Comparison of ENCODE assay signal across 8 mouse cellular contexts in the genomic region with DNA sequence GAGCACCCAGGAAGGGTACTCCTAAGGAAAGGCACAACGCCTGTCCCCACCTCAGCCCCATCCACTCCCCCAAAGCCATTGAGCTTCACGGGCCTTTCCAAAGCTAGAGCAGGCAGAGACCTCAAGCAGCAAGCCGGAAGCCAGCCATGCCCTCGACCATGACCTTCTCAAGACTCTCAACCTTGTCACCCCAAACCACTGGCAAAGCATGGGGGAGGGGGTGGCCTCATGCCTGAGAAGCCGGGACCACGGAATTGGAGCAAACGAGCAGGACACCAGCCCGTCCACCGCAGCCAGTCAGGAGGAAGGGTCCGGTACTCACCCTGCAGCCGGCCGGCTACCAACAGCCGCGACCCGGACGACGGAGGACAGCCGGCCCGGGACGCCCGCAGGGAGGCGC. TPM values are rescaled to one million over a fixed set of nuclear protein-coding genes. Genes with fewer than 3 reads are reported as not detected.
DNase-seq lines count a peak whose midpoint lies in the region; ATAC-seq and TF ChIP-seq lines count a peak whose summit lies in the region.

No protein-coding gene starts in this region.

- TF ChIP-seq CTCF in thymus, adult 2 months (IDR thresholded peaks at IDR 0.05; ENCODE audit: borderline replicate concordance, control insufficient read depth, extremely low read depth, insufficient read depth, low read length, poor library complexity): no peak
- no peak for TF ChIP-seq CTCF in heart, postnatal 0 days (IDR thresholded peaks at IDR 0.05; ENCODE audit: low read depth)
- TF ChIP-seq CTCF in olfactory bulb, adult 2 months (IDR thresholded peaks at IDR 0.05; ENCODE audit: insufficient read depth, low read depth, low read length): no peak

- H3K4me2 ChIP-seq in heart, postnatal 0 days (ENCODE audit: low read depth, low read length): peak overlapping the region; percentile 81
- peak overlapping the region; percentile 89 for H3K4me2 ChIP-seq in liver, embryonic 13.5 days

- H3K27me3 ChIP-seq in thymus, adult 2 months (ENCODE audit: control insufficient read depth, insufficient read depth, low read length): no peaks in the 10 kb centered on the region
- no peaks in the 10 kb centered on the region for H3K27me3 ChIP-seq in heart, postnatal 0 days (ENCODE audit: control insufficient read depth, insufficient read depth, low read length)
- no peaks in the 10 kb centered on the region for H3K27me3 ChIP-seq in liver, embryonic 13.5 days

- no peak for TF ChIP-seq EP300 in heart, postnatal 0 days (IDR thresholded peaks at IDR 0.05; ENCODE audit: low read depth)

- ATAC-seq in heart, postnatal 0 days (ENCODE audit: insufficient read depth, low read depth): peak; percentile 5; the same call in 1 of the 2 replicates
- peak; percentile 7 for ATAC-seq in liver, embryonic 13.5 days (ENCODE audit: low read depth)

- TF ChIP-seq POLR2A in thymus, adult 2 months (IDR thresholded peaks at IDR 0.05; ENCODE audit: control insufficient read depth, extremely low read depth, insufficient read depth, low read length, poor library complexity): no peak
- no peak for TF ChIP-seq POLR2A in olfactory bulb, adult 2 months (IDR thresholded peaks at IDR 0.05; ENCODE audit: insufficient read depth, low read depth, low read length)

- H3K4me3 ChIP-seq in thymus, adult 2 months (ENCODE audit: control insufficient read depth, insufficient read depth, low read length): peak overlapping the region; percentile 78
- peak overlapping the region; percentile 89 for H3K4me3 ChIP-seq in heart, postnatal 0 days (ENCODE audit: low read depth, low read length)
- peak overlapping the region; percentile 96 for H3K4me3 ChIP-seq in liver, embryonic 13.5 days (replicated peaks)
- H3K4me3 ChIP-seq in olfactory bulb, adult 2 months (ENCODE audit: insufficient read depth, low read depth, low read length): peak overlapping the region; percentile 82

- H3K27ac ChIP-seq in thymus, adult 2 months (ENCODE audit: control insufficient read depth, insufficient read depth, low read length): no peak overlapping the region
- peak overlapping the region; percentile 86 for H3K27ac ChIP-seq in heart, postnatal 0 days (ENCODE audit: low read depth)
- H3K27ac ChIP-seq in liver, embryonic 13.5 days: peak overlapping the region; percentile 89
- H3K27ac ChIP-seq in olfactory bulb, adult 2 months (ENCODE audit: insufficient read depth, low read depth, low read length): no peak overlapping the region; the same call in 1 of the 2 replicates

- peak overlapping the region; percentile 82 for H3K9ac ChIP-seq in heart, postnatal 0 days (replicated peaks; ENCODE audit: low read depth, low read length)
- H3K9ac ChIP-seq in liver, embryonic 13.5 days: peak overlapping the region; percentile 91

- peak; percentile 3 for DNase-seq in embryo, embryonic 11.5 days (ENCODE audit: low read depth, low spot score)
- DNase-seq in embryo, embryonic 9.5 days (ENCODE audit: extremely low spot score): no peak
- DNase-seq in thymus, adult 2 months: no peak
- DNase-seq in thymus, postnatal 0 days (ENCODE audit: low spot score): no peak
- DNase-seq in heart, postnatal 0 days (ENCODE audit: low spot score): no peak
- no peak for DNase-seq in liver, embryonic 13.5 days
- no peak for DNase-seq in left cerebral cortex, adult 18-20 months (ENCODE audit: low spot score in 2 of 2)

- H3K9me3 ChIP-seq in heart, postnatal 0 days (replicated peaks; ENCODE audit: control insufficient read depth, low read length): no peaks in the 10 kb centered on the region
- H3K9me3 ChIP-seq in liver, embryonic 13.5 days (replicated peaks): no peaks in the 10 kb centered on the region

- no peaks in the 10 kb centered on the region for H3K36me3 ChIP-seq in thymus, adult 2 months (ENCODE audit: control insufficient read depth, insufficient read depth, low read length)
- H3K36me3 ChIP-seq in heart, postnatal 0 days (replicated peaks; ENCODE audit: control insufficient read depth, insufficient read depth, low read length): peaks cover 10% of the 10 kb centered on the region; the same call in 1 of the 2 replicates
- H3K36me3 ChIP-seq in liver, embryonic 13.5 days: peaks cover 29% of the 10 kb centered on the region

- WGBS in thymus, adult 2 months: under 1% methylated on average over 22 of the region's 22 CpGs
- 0% methylated on average over 22 of the region's 22 CpGs for WGBS in heart, postnatal 0 days
- under 1% methylated on average over 22 of the region's 22 CpGs for WGBS in liver, embryonic 13.5 days (ENCODE audit: insufficient replicate concordance)
- 0% methylated on average over 22 of the region's 22 CpGs for WGBS in olfactory bulb, adult 2 months

- H3K4me1 ChIP-seq in thymus, adult 2 months (replicated peaks; ENCODE audit: control insufficient read depth, insufficient read depth, low read length): peaks cover 8% of the 10 kb centered on the region
- H3K4me1 ChIP-seq in heart, postnatal 0 days (ENCODE audit: control insufficient read depth, insufficient read depth): peaks cover 16% of the 10 kb centered on the region
- peaks cover 65% of the 10 kb centered on the region for H3K4me1 ChIP-seq in liver, embryonic 13.5 days (replicated peaks)
- peaks cover 13% of the 10 kb centered on the region; the same call in 1 of the 2 replicates for H3K4me1 ChIP-seq in olfactory bulb, adult 2 months (ENCODE audit: control insufficient read depth, insufficient read depth, low read length)

RNA-seq across cellular contexts. Expression of gene Lrpprc, which starts 0.5 kb away (rescaled TPM):
- 10.0 and 12.6 TPM in 2 replicates for polyA plus RNA-seq in thymus, adult 2 months (2012; rRNA removed)
- 24.1 and 26.4 TPM in 2 replicates for polyA plus RNA-seq in thymus, postnatal 0 days (2015; fragmentation: Nextera tagmentation; extraction: Ambion mirVana)
- 92.4 and 94.6 TPM in 2 replicates for total RNA-seq in heart, postnatal 0 days (2014; rRNA removed; ENCODE audit: low replicate concordance)
- polyA plus RNA-seq in heart, postnatal 0 days (2015; fragmentation: Nextera tagmentation; extraction: Ambion mirVana): 62.2 and 68.0 TPM in 2 replicates
- 42.1 and 52.3 TPM in 2 replicates for polyA plus RNA-seq in liver, embryonic 13.5 days (2015; fragmentation: Nextera tagmentation; extraction: Ambion mirVana)
- not detected in 2 replicates for polyA plus RNA-seq in olfactory bulb, adult 2 months (2012; ENCODE audit: insufficient read depth, insufficient read length, low replicate concordance, missing spikeins)
- total RNA-seq in left cerebral cortex, adult 18-20 months (2021): 10 to 100 TPM; 55.4 to 63.3 TPM

Comparison
In these comparisons a context has a peak if more than half of its experiments do, and no peak if none do; other contexts are left out.
1. H3K27ac ChIP-seq: peak in heart, postnatal 0 days (single experiment) and liver, embryonic 13.5 days (single experiment); none in thymus, adult 2 months (single experiment) and olfactory bulb, adult 2 months (single experiment).
2. Peak in every context shown above with its lines, with median percentiles within 50 percentile points of each other: H3K4me3 ChIP-seq.